Mouse (Mus musculus) C2C12 (cell line): Measurements from ENCODE around the gene Inpp5d. TPM values are rescaled to one million over a fixed set of nuclear protein-coding genes. Genes with fewer than 3 reads are reported as not detected.

Source experiments
- H3K27me3 ChIP-seq: one replicate; pipeline ENCODE4 v1.6.1; 2011; ENCODE audit not compliant: control insufficient read depth, insufficient read depth, insufficient read length
- H3K36me3 ChIP-seq: one replicate; pipeline ENCODE4 v1.6.1; 2011; ENCODE audit not compliant: control insufficient read depth, insufficient read depth
- H3K4me3 ChIP-seq: one replicate; pipeline ENCODE4 v1.5.1; 2011; ENCODE audit warnings: mild to moderate bottlenecking, control low read depth; ENCODE audit not compliant: poor library complexity, insufficient read depth, severe bottlenecking
- H3K79me2 ChIP-seq: one replicate; pipeline ENCODE4 v1.6.1; 2011; ENCODE audit not compliant: control insufficient read depth, insufficient read depth
- H3K79me3 ChIP-seq: one replicate; pipeline ENCODE4 v1.6.1; 2011; ENCODE audit warnings: low read depth, control low read depth
- H3ac ChIP-seq: one replicate; pipeline ENCODE3; 2011; ENCODE audit warnings: low read depth; ENCODE audit not compliant: control insufficient read depth, insufficient read length
- CEBPB ChIP-seq: IDR thresholded peaks from one replicate; pipeline ENCODE4 v1.6.1; 2011; ENCODE audit warnings: low read depth, mild to moderate bottlenecking, control low read depth, moderate library complexity
- CTCF ChIP-seq: IDR thresholded peaks from one replicate; pipeline ENCODE4 v1.5.1; 2011; ENCODE audit not compliant: control insufficient read depth, insufficient read depth, insufficient read length
- FOSL1 ChIP-seq: IDR thresholded peaks from one replicate; pipeline ENCODE4 v1.8.0; 2011; ENCODE audit warnings: mild to moderate bottlenecking, low read length; ENCODE audit not compliant: poor library complexity, insufficient read depth, severe bottlenecking
- MAX ChIP-seq: IDR thresholded peaks from one replicate; pipeline ENCODE4 v1.6.1; 2011; ENCODE audit warnings: mild to moderate bottlenecking, control low read depth
- MYOD1 ChIP-seq: IDR thresholded peaks from one replicate; pipeline ENCODE4 v1.6.1; 2011; ENCODE audit warnings: low read depth; ENCODE audit not compliant: control insufficient read depth, insufficient read length
- MYOG ChIP-seq: IDR thresholded peaks from one replicate; pipeline ENCODE4 v1.6.1; 2011; ENCODE audit not compliant: control insufficient read depth, insufficient read length; ENCODE audit errors: extremely low read depth
- USF1 ChIP-seq: IDR thresholded peaks from one replicate; pipeline ENCODE4 v1.6.1; 2011; ENCODE audit warnings: low read depth, mild to moderate bottlenecking, control low read depth, moderate library complexity
- polyA plus RNA-seq: library from polyadenylated mRNA; unstranded; fragments of >200 nt; fragmentation: generic; extraction: Trizol; gene quantifications from one replicate; pipeline ENCODE4 v1.2.1, GENCODE M21; 2012; ENCODE audit warnings: missing spikeins

Gene Inpp5d
- polyA plus RNA-seq, 1 experiment = 0.06 TPM

DNA sequence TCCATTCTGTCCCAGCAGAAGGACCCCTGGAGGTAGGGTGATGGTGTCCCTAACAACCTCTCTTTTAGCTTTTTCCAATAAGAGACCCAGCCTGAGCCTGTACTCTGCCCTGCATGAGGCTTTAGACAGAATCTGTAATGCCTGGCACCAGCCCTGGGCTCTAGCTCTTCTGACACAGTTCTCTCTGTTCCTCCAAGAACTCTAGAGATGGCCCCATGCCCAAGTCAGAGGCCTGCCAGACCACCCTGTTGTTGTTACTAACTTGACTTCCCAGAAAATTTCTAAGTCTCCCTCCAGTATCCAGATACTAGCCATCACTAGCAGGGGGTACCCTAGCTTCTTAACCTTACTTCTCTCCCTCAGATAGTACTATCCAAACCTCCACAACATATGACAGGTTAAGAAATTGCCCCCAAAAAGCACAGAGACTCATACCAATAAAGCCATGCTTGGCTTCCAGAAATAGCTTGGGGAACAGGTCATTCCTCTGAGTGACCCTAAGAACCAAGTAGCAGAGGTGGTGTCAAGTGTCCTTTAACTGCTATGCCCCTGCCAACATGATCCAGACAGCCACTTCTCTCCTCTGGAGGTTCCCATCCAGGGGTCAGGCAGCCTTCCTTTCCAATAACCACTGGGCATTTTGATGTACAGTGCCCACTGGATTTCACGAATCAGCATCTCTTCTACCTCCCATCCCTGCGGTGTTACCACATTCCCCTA is 5.4 kb upstream of the Inpp5d start:
- H3K27me3 ChIP-seq = no peaks in the 10 kb centered on the region
- no peaks in the 10 kb centered on the region for H3K79me2 ChIP-seq
- H3ac ChIP-seq = no peak overlapping the region
- H3K4me3 ChIP-seq = no peak overlapping the region
- no peak for TF ChIP-seq FOSL1
- TF ChIP-seq MYOD1 = no peak
- no peak for TF ChIP-seq MYOG
- no peak for TF ChIP-seq MAX
- TF ChIP-seq USF1 = no peak
- TF ChIP-seq CEBPB = no peak
- TF ChIP-seq CTCF = no peak
- H3K79me3 ChIP-seq = no peaks in the 10 kb centered on the region
- H3K36me3 ChIP-seq = no peaks in the 10 kb centered on the region

DNA sequence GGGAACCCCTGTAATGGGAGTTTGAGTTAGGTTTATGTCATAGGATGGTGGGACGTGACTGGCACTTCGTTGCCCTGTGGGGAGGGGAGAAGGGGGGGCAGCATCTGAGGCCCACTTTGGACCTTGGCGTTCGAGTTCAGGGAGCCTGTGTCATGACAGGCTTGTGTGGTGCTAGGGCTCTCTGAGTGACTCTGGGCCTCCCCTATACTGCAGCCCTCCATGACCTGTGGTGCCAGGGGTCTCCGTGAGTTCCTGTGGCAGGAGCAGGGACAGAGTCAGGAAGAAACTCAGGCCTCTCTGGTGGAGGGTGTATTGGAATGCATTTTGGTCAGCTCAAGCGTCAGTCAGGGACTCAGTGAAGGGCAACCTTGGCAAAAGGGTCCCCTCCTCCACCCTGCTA is 581 bp downstream of the Inpp5d start:
- TF ChIP-seq MAX = no peak
- no peak for TF ChIP-seq USF1

GRCm38 (mm10) chr1:87621146-87621857 is 1.2 kb downstream of the Inpp5d start:
- Histone ChIP-seq H3K36me3 (no peaks in the 10 kb centered on the region), H3ac (no peak overlapping the region), H3K79me2 (no peaks in the 10 kb centered on the region), H3K4me3 (no peak overlapping the region), H3K27me3 (no peaks in the 10 kb centered on the region), H3K79me3 (no peaks in the 10 kb centered on the region)
- TF ChIP-seq FOSL1 (no peak), CEBPB (no peak), USF1 (no peak), MYOD1 (no peak), MAX (no peak), MYOG (no peak), CTCF (no peak)

More for the DNA sequence above, 581 bp downstream of the Inpp5d start:
- Histone ChIP-seq H3K79me3 (no peaks in the 10 kb centered on the region), H3K36me3 (no peaks in the 10 kb centered on the region), H3K27me3 (no peaks in the 10 kb centered on the region), H3K79me2 (no peaks in the 10 kb centered on the region), H3K4me3 (no peak overlapping the region), H3ac (no peak overlapping the region)

- H3K79me3 ChIP-seq = no peaks in the 10 kb centered on the region
- H3K4me3 ChIP-seq = no peak overlapping the region
- no peak overlapping the region for H3ac ChIP-seq
- no peaks in the 10 kb centered on the region for H3K27me3 ChIP-seq
- TF ChIP-seq MAX (no peak), CTCF (no peak), MYOD1 (no peak), USF1 (no peak), FOSL1 (no peak), CEBPB (no peak), MYOG (no peak)
- no peaks in the 10 kb centered on the region for H3K36me3 ChIP-seq
- H3K79me2 ChIP-seq = no peaks in the 10 kb centered on the region
Observed at GRCm38 (mm10) chr1:87621858-87622279, 1.8 kb downstream of the Inpp5d start.

DNA sequence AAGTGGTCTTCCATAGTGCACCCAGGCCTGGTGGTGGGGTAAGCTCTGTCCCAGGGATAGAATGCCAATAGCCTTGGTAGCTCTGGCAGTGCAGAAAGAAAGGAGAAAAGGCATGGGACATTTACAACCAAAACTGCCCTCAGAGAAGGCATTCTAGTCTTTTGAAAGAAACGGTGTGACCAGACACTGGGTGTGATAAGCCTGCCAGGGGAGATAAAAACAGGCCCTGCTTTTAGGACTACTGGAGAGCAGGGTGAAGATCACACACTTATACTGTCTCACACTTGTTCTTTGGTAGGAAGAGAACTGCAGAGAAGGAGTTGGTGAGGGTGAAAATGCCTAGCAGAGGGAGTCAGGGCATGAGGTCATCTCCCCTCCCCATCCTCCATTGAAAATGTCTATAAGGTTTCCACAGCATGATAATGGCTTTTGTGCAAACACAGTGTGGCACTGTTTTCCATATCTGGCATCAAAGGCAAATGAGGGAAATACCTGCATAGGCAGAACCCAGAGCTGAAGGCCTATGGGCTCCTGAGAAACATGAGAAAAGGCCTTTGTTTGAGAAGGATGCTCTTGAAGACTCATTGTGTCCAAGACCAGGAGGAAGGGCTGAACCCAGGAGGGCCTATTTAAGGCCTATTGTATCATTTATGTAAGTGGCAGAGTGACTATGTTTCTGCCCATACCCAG is 4.0 kb downstream of the Inpp5d start:
- TF ChIP-seq USF1 = no peak
- no peak for TF ChIP-seq MYOG
- TF ChIP-seq MYOD1 = no peak
- TF ChIP-seq CEBPB = no peak
- TF ChIP-seq FOSL1 = no peak
- no peak for TF ChIP-seq CTCF
- no peak for TF ChIP-seq MAX
- H3K27me3 ChIP-seq = no peaks in the 10 kb centered on the region
- H3K79me2 ChIP-seq = no peaks in the 10 kb centered on the region
- H3K79me3 ChIP-seq = no peaks in the 10 kb centered on the region
- H3ac ChIP-seq = no peak overlapping the region
- H3K36me3 ChIP-seq = no peaks in the 10 kb centered on the region
- H3K4me3 ChIP-seq = no peak overlapping the region
